Mouse (Mus musculus) T-helper 1 cell (primary cell): Measurements from ENCODE around the gene Tmod2.
"Not testable (repeated sequence)": the region's sequence is repeated elsewhere in the genome, so short reads cannot be mapped to it uniquely, and the experiment has no call there.

Source experiments
- in situ Hi-C: fragments of 300-600 bp; cut with MboI, MseI; formaldehyde crosslinking; loops from one replicate; pipeline ENCODE4 v1.15.1; 2025; ENCODE audit warnings: high pct_unique_total_duplicates

The Tmod2 gene

DNA sequence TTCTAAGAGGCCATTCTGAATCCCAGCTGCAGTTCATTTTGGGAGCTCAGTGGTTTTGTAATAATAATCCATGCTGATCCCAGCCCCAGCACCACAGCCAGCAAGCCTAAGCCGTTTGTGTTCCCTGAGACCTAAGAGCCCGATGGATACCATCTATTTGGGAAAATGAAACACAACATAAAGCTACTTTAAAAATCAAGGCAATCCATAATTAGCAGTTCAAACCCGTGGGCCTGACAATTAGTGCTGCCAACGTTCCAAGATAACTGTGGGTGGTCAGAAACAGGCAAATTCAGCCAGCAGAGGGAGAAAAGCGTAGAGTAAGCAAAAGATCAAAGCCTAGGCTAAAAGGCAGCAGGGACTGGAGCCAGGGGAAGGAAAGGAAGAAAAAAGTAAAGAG lies 59.8 kb downstream of the Tmod2 start:
- in situ Hi-C loops: no loop called here

- in situ Hi-C loops: loop anchor here (5.0 to 10.0 kb wide), 2 partner anchors 107 to 484 kb away; partner anchors contain the start of gene Leo1
These were observed 62.1 kb downstream of the Tmod2 start for GRCm38 (mm10) chr9:75549010-75549409.

GRCm38 (mm10) chr9:75546885-75547553 lies 64.1 kb downstream of the Tmod2 start:
- in situ Hi-C loops: loop anchor here (5.0 to 10.0 kb wide), 2 partner anchors 105 to 482 kb away; partner anchors contain the start of gene Leo1

- in situ Hi-C loops: loop anchor here (5.0 to 10.0 kb wide), 2 partner anchors 103 to 481 kb away; partner anchors contain the start of gene Leo1
These were observed 65.6 kb downstream of the Tmod2 start for GRCm38 (mm10) chr9:75545514-75545913.

GRCm38 (mm10) chr9:75541497-75541896 lies 69.6 kb downstream of the Tmod2 start:
- in situ Hi-C loops: loop anchor here (10.0 kb wide), 1 partner anchor 477 kb away; no protein-coding TSS in a partner anchor

- in situ Hi-C loops: no loop called here
These were observed 74.7 kb downstream of the Tmod2 start for GRCm38 (mm10) chr9:75536422-75536821.

GRCm38 (mm10) chr9:75534431-75534962 lies 76.6 kb downstream of the Tmod2 start:
- in situ Hi-C loops: no loop called here

DNA sequence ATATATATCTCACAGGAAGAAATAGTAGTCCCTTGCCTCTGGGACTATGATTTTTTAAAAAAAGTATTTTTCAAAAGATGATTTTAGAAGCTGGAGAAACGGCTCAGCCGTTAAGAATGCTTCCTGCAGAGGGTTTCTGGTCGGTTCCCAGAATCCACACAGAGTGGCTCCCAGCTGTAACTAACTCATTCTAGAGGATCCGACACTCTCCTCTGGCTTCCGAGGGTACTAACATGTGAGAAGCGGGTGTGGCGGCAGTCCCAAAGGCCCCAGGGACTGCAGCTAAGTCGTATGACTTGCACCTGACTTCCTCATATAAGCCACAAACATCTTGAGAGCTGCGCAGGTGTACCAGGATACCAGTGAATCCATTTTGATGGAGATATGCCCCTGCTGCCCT lies 78.1 kb downstream of the Tmod2 start:
- in situ Hi-C loops: not testable (repeated sequence)

GRCm38 (mm10) chr9:75532461-75532860 lies 78.7 kb downstream of the Tmod2 start:
- in situ Hi-C loops: no loop called here

GRCm38 (mm10) chr9:75529358-75529757 lies 81.8 kb downstream of the Tmod2 start:
- in situ Hi-C loops: no loop called here

DNA sequence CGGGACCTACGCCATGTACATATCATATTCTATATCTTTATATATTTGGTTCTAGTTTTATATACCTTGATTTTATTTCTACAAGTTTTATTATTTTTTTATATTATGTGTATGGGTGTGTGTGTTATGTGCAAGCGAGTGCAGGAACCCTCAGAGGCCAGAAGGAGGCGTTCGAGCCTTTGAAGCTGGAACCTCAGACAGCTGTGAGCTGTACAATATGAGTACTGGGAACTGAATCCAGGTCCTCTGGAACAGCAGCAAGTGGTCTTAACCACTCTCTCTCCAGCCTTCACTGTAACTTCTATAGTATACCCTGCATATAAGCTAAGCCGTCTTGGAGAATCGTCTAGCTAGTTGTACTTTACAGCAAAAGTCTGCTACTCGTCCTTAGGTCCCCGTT lies 83.0 kb downstream of the Tmod2 start:
- in situ Hi-C loops: no loop called here

DNA sequence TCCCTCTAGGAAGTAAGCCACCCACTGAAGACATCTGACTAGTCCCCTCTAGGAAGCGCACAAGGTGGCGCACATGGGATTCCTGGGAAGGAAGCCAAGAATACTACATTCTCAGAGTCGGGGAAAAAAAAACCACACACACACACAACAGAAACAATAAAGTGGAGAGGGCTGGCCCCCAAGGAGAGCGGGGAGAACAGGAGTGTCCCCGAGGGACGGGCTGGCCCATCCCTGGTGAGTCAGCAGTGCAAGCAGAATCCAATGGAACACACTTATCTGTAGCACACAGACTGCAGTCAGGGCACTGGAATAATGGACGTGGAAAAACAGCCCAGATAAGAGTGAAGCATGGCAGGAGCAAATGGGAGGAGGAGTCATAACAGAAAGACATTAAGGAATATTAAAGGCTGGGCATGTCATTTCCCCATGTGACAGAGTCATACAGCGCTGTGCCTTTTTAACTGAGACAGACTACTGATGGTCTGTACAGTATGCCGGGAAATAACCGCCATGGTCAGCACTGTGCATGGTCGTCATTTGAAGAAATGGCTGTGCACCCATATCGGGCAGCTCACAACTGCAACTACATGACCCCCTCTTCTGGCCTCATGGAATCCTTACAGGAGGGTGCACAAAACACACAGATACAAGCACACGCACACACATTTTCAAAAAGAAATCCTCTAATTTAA lies 83.6 kb downstream of the Tmod2 start:
- in situ Hi-C loops: no loop called here

DNA sequence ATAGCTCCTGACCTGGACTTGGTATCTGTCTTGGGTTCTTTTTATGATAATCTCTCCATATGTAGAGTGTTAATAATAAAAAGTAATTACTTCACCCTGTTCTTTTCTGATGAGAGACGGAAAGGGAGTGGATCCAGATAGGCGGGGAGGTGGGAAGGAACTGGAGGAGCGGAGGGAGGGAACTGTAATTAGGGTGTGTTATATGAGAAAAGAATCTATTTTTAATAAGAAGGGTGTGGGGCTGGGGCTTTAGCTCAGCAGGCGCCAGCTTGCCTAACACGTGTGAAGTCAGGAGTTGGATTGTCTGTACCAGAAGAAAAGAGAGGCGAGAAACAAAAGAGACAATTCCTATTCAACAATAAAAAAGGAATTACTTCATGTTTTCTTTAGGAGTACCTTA lies 87.5 kb downstream of the Tmod2 start:
- in situ Hi-C loops: no loop called here

DNA sequence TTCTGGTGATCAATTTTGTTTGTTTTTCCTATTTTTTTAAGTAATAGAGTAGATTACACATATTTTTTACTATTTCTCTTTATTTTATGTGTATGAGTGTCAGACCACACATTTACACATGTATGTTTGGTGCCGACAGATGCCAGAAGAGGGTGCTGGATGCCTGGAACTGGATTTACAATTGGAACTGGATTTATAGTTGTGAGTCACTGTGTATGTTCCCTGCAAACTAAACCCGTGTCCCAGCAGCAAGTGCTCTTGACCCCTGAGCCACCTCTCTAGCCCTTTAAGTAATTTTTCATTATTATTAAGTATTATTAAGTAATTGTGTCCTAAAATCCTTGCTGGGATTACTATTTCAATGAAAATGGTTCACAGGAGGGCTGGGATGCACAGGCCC lies 88.9 kb downstream of the Tmod2 start:
- in situ Hi-C loops: no loop called here

GRCm38 (mm10) chr9:75521788-75522187 lies 89.3 kb downstream of the Tmod2 start:
- in situ Hi-C loops: no loop called here

GRCm38 (mm10) chr9:75520940-75521339 lies 90.2 kb downstream of the Tmod2 start:
- in situ Hi-C loops: no loop called here

DNA sequence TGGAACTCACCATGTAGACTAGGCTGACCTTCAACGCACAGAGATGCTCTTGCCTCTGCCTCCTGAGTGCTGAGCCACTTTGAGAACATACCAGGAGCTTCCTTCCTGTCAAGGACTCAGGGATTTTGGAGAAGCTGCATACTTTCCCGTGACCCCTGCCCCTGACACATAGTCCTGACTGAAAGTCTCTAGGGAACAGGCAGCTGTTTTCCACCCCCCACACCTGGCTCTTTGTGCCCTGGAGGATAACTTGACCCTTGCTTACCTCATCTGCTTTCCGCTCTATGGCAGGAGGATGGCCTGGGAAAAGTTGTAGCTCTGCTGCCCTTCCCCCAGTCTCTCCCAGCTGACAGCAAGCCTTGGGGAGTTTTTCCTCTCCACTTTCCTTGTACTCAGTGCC lies 93.4 kb downstream of the Tmod2 start:
- in situ Hi-C loops: loop anchor here (5.0 to 10.0 kb wide), 2 partner anchors 70 to 233 kb away; no protein-coding TSS in a partner anchor
